Mouse (Mus musculus): ENCODE measurements at regions not wholly inside any gene's neighbourhood (a gene's known extent, or its start where the extent isn't known, plus 50 kb on each side); places are given as distances from the start of the nearest gene placed in this dataset.

DNA sequence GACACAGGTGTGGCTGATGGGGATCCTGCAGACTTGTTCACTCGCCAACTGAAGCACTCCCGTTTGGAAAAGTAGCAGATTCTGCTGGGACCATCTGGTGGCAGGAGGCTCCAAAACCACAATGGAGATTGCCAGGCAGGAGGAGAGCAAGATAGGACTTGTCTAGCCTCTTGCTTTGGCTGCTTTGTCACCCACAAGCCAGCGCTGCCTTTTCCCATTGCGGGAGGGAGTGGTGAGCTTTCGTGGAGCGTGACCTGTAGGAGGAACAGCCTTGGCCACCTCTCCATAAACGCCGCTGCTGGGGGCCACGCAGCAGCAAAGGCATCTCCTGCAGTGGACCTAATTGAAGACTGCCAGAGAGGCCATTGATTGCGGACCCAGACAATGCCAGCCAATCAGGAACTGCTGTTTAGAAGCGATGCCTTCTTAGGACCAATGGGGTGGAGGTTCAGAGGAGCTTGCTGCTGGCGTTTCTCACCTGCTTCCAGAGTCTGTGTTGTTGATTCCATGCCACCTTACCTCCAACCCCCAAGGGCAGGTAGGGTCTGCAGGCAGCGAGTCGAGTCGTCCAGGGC, 70.3 kb downstream of the Gadd45g start:
- peaks cover 49% of the 10 kb centered on the region for H3K27me3 ChIP-seq
- WGBS, result 46% methylated on average over 15 of the region's 15 CpGs
- no peak overlapping the region for H3K4me3 ChIP-seq (replicated peaks)
- no peak for ATAC-seq (ENCODE audit: insufficient number of reproducible peaks, insufficient read depth, low FRiP score, low TSS enrichment, low read depth)
- H3K9ac ChIP-seq (replicated peaks), result no peak overlapping the region
- H3K4me1 ChIP-seq (replicated peaks), result peaks cover 60% of the 10 kb centered on the region
- H3K9me3 ChIP-seq, result no peaks in the 10 kb centered on the region
- H3K4me2 ChIP-seq, result no peak overlapping the region
- H3K36me3 ChIP-seq, result no peaks in the 10 kb centered on the region
- no peak overlapping the region for H3K27ac ChIP-seq

DNA sequence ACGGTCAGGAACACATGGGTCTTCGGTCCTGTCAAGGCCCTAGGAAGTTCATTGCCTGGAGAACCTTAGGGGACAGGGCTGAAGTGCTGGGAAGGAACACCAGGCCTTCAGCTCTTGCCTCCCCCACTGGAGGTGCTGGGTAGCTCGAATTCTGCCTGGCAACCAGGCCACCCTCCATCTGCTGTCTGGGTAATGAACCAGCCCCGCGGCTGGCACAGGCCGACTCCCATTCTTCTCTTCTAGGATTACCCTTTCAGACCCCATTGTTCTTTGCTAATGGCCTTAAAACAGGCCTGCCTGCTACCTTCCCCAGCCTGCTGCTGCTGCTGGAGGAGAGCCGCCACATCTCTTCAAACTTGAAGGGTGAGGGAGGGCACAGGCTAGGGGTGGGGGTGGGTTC, 71.2 kb downstream of the Gadd45g start:
- 55% methylated on average over 7 of the region's 7 CpGs for WGBS
- H3K4me3 ChIP-seq (replicated peaks), result no peak overlapping the region
- no peak overlapping the region for H3K27ac ChIP-seq
- H3K27me3 ChIP-seq, result peaks cover 42% of the 10 kb centered on the region
- no peak overlapping the region for H3K9ac ChIP-seq (replicated peaks)
- no peak for ATAC-seq (ENCODE audit: insufficient number of reproducible peaks, insufficient read depth, low FRiP score, low TSS enrichment, low read depth)
- no peaks in the 10 kb centered on the region for H3K9me3 ChIP-seq
- H3K4me1 ChIP-seq (replicated peaks), result peaks cover 54% of the 10 kb centered on the region
- no peak overlapping the region for H3K4me2 ChIP-seq
- H3K36me3 ChIP-seq, result no peaks in the 10 kb centered on the region

DNA sequence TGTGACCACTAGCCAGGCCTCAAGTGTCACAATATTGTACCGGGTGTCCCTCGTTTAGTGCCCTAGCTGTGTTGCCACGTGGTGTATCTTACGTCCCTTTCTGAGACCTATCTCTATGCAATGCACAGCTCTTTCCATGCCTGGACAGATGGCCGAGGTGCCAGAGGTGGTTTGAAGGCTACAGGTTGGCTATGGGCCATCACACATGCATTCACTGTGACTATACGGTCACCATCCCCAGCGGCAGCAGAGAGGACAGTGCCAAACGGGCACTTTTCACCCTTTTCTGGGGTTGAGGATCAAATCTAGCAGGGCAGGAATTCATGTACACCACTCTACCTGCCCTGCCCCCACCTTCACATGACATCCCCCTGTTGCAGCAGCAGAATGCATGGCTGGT, 71.6 kb downstream of the Gadd45g start:
- H3K4me1 ChIP-seq (replicated peaks), result peaks cover 53% of the 10 kb centered on the region
- H3K4me2 ChIP-seq, result no peak overlapping the region
- no peak overlapping the region for H3K9ac ChIP-seq (replicated peaks)
- H3K9me3 ChIP-seq, result no peaks in the 10 kb centered on the region
- H3K27ac ChIP-seq, result no peak overlapping the region
- H3K27me3 ChIP-seq, result peaks cover 42% of the 10 kb centered on the region
- H3K36me3 ChIP-seq, result no peaks in the 10 kb centered on the region
- no peak for ATAC-seq (ENCODE audit: insufficient number of reproducible peaks, insufficient read depth, low FRiP score, low TSS enrichment, low read depth)
- H3K4me3 ChIP-seq (replicated peaks), result no peak overlapping the region
- WGBS, result 53% methylated on average over 8 of the region's 8 CpGs

DNA sequence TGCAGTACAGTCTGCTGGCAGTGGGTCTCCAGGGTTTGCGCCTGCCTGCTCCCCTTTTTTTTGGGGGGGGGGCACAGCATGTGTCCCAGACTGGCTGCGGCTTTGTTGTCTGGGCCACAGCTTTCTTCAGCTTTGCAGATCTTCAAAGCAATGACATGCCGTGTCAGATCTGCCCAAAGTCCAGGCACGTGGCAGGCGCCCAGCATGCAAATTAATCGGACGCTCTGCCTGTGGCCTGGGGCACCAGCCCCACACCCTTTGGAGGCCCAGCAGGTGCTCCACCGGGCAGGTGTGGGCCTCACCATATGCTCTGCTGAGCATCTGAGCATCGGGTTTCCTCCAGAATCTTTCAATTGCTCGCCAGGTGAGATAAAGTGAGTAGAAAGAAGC, 72.3 kb downstream of the Gadd45g start:
- WGBS, result 8% methylated on average over 10 of the region's 10 CpGs
- no peak overlapping the region for H3K27ac ChIP-seq
- peak overlapping the region; percentile 19; the same call in 1 of the 2 replicates for H3K4me2 ChIP-seq
- ATAC-seq (ENCODE audit: insufficient number of reproducible peaks, insufficient read depth, low FRiP score, low TSS enrichment, low read depth), result peak; percentile 22; the same call in 1 of the 2 replicates
- H3K4me3 ChIP-seq (replicated peaks), result no peak overlapping the region
- H3K36me3 ChIP-seq, result no peaks in the 10 kb centered on the region
- H3K4me1 ChIP-seq (replicated peaks), result peaks cover 54% of the 10 kb centered on the region
- no peak overlapping the region for H3K9ac ChIP-seq (replicated peaks)
- peaks cover 42% of the 10 kb centered on the region for H3K27me3 ChIP-seq
- no peaks in the 10 kb centered on the region for H3K9me3 ChIP-seq

DNA sequence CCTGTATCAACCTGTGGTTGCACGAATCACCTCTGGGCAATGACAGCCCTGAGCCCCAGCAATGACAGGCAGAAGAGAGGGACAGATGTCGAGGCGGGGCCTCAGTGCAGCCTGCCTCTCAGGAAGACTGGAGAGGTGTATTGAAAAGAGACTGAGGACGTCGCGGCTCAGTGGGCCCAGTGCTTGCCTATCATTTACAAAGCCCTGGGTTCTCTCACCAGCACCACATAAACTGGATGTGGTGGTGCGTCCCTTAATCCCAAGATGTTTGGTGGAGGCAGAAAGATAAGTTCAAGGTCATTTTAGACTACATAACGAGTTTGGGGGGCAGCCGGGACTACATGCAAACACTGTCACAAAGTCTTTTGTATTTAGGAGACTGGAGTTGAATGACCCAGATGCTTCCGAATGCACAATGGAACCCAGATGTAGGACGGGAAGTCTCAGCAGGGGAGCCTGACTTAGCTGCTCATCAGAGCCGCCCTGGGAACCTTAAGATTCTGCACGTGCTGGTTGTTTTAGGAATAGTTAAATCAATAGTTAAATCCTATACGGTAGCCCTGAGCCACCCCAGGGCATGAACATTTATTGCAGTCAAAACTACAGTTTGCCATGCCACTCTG, 72.8 kb downstream of the Gadd45g start:
- no peaks in the 10 kb centered on the region for H3K36me3 ChIP-seq
- no peak for ATAC-seq (ENCODE audit: insufficient number of reproducible peaks, insufficient read depth, low FRiP score, low TSS enrichment, low read depth)
- H3K9ac ChIP-seq (replicated peaks), result no peak overlapping the region
- peak overlapping the region; percentile 19; the same call in 1 of the 2 replicates for H3K4me2 ChIP-seq
- H3K9me3 ChIP-seq, result no peaks in the 10 kb centered on the region
- H3K4me1 ChIP-seq (replicated peaks), result peaks cover 59% of the 10 kb centered on the region
- 12% methylated on average over 14 of the region's 14 CpGs for WGBS
- H3K4me3 ChIP-seq (replicated peaks), result no peak overlapping the region
- peak overlapping the region; percentile 82; the same call in 1 of the 2 replicates for H3K27ac ChIP-seq
- peaks cover 42% of the 10 kb centered on the region for H3K27me3 ChIP-seq

DNA sequence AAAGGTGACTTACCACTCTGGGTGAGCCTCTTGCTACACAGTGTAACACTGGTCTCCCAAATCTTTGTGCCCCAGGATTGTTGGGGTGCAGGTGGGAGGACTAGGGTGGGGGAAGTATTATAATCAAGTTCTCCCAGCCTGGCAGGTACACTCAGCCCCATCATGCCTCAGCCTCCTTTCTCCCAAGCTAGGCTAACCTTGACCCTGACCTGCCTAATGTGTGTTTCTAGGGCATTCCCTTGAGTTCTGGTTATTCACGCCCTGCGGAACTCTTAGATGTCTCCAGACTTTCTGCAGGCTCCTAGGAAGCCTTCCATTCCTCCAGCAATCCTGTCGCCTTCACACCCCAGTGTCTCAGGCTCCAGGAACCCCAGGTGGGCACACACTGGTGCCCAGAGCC, 73.5 kb downstream of the Gadd45g start:
- H3K27me3 ChIP-seq, result peaks cover 40% of the 10 kb centered on the region
- no peak overlapping the region for H3K9ac ChIP-seq (replicated peaks)
- H3K9me3 ChIP-seq, result no peaks in the 10 kb centered on the region
- H3K36me3 ChIP-seq, result no peaks in the 10 kb centered on the region
- WGBS, result 35% methylated on average over 3 of the region's 3 CpGs
- peak overlapping the region; percentile 82 for H3K27ac ChIP-seq
- peak overlapping the region; percentile 39; the same call in 1 of the 2 replicates for H3K4me2 ChIP-seq
- H3K4me1 ChIP-seq (replicated peaks), result peaks cover 61% of the 10 kb centered on the region
- 0 out of 2 replicates have a peak, but pooled peaks have one; percentile 11 for ATAC-seq (ENCODE audit: insufficient number of reproducible peaks, insufficient read depth, low FRiP score, low TSS enrichment, low read depth)
- H3K4me3 ChIP-seq (replicated peaks), result no peak overlapping the region

DNA sequence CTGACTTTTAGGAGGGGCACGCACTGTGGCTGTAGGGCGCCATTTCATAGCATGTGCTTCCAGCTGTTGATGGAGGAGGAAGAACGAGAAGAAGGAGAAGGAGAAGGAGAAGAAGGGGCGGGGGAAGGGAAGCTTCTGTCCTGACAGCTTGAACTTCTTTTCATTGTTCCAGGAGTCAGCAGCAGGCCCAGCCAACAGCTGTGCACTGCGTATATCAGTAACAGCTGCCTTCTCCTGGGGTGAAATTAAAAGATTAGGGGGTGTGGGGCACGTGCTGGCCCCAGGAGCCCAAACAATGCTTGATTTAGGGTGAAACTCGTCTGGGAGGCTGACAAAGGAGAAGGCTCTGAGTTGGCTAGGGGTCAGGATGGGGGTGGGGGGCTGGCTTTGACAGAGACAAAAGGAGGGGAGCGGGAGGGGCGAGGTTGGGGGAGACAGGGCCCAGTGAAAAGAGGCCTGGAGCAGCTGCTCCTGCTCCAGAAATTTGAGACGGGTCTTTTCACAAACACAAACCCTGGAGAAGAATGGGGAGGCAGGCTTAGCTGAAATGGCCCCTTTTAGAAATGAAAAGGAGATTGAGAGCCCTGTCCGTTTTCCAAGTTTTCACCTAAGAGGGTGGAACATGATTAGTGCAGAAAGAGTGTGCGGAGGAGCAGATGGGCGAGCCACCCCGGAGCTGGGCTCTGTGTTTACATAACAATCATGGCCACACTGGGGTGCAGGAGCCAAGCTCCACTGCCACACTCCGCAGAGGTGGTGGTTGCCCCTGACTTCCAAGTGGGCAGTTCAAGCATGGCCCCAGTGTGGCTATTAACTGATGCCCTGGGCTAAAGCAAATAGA, 74.3 kb downstream of the Gadd45g start:
- H3K9me3 ChIP-seq, result no peaks in the 10 kb centered on the region
- peak overlapping the region; percentile 39 for H3K4me2 ChIP-seq
- H3K4me1 ChIP-seq (replicated peaks), result peaks cover 61% of the 10 kb centered on the region
- no peak overlapping the region; the same call in 1 of the 2 replicates for H3K9ac ChIP-seq (replicated peaks)
- no peak overlapping the region for H3K4me3 ChIP-seq (replicated peaks)
- H3K27me3 ChIP-seq, result peaks cover 33% of the 10 kb centered on the region
- ATAC-seq (ENCODE audit: insufficient number of reproducible peaks, insufficient read depth, low FRiP score, low TSS enrichment, low read depth), result peak; percentile 49
- no peaks in the 10 kb centered on the region for H3K36me3 ChIP-seq
- peak overlapping the region; percentile 82 for H3K27ac ChIP-seq
- 5% methylated on average over 15 of the region's 15 CpGs for WGBS

DNA sequence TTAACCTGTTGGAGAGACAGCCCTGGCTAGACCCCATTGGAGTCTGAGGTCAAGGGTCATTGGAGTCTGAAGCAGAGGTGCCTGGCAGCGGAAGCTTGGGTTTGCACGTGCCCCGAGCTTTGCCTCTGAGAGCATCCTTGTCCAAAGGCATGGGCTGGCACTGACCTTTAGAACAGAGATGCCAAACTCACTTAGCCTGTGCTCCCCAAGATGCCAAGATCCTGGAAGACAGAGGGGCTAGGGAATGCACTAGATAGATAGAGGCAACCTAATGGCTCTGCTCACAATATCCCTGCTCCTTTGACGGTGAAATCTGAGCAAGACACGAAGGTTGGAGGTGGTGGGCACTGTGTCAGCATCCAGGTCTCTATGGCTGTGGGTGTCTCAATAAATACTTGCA, 75.1 kb downstream of the Gadd45g start:
- no peak overlapping the region for H3K4me3 ChIP-seq (replicated peaks)
- H3K4me2 ChIP-seq, result peak overlapping the region; percentile 39; the same call in 1 of the 2 replicates
- peaks cover 31% of the 10 kb centered on the region for H3K27me3 ChIP-seq
- no peak for ATAC-seq (ENCODE audit: insufficient number of reproducible peaks, insufficient read depth, low FRiP score, low TSS enrichment, low read depth)
- WGBS, result 51% methylated on average over 5 of the region's 5 CpGs
- no peaks in the 10 kb centered on the region for H3K36me3 ChIP-seq
- no peaks in the 10 kb centered on the region for H3K9me3 ChIP-seq
- H3K9ac ChIP-seq (replicated peaks), result no peak overlapping the region
- H3K4me1 ChIP-seq (replicated peaks), result peaks cover 61% of the 10 kb centered on the region
- peak overlapping the region; percentile 82 for H3K27ac ChIP-seq

DNA sequence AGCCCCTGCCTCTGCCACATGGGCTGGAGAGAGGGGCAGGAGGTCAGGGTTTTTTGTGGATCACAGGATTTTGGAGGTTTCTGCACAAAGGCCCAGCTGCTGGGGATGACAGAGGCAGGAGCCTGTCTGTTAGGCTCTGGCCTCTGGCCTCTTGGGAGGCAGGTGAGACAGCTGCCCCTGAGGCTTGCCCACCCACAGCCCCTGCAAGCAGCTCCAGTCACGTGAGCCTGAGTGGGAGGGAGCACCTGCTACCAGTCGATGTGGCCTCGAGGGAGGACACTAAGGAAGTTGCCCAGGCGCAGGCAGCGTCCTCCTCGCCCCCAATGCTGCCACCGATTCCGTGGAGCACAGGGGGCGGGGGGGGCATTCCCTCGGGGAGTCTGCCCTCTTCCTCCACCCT, 80.3 kb downstream of the Gadd45g start:
- Histone ChIP-seq H3K4me1 (replicated peaks) (peaks cover 24% of the 10 kb centered on the region), H3K9me3 (no peaks in the 10 kb centered on the region), H3K27me3 (no peaks in the 10 kb centered on the region), H3K4me2 (no peak overlapping the region), H3K9ac (replicated peaks) (no peak overlapping the region), H3K36me3 (no peaks in the 10 kb centered on the region), H3K4me3 (replicated peaks) (no peak overlapping the region), H3K27ac (no peak overlapping the region)
- no peak for ATAC-seq (ENCODE audit: insufficient number of reproducible peaks, insufficient read depth, low FRiP score, low TSS enrichment, low read depth)
- 53% methylated on average over 10 of the region's 10 CpGs for WGBS

DNA sequence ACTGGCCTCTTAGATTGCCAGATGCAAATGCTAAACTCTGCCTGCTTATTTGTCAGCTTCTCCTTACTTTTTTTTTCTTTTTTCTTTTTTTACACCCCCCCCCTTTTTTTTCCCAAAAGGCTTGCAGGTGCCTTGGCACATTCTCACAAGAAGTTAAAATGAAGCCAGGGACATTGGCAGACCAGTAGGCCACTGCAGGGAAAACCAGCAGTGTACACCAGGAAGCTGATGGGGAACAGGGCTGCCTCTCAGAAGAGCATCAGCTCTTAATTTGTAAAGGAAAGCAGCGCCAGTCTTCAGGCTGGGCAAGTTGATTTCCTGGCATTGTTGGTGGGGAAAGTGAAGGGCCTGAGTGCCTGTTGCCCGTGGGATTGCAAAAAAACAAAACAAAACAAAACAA, 83.3 kb downstream of the Gadd45g start:
- Histone ChIP-seq H3K27me3 (no peaks in the 10 kb centered on the region), H3K4me1 (replicated peaks) (peaks cover 13% of the 10 kb centered on the region)

DNA sequence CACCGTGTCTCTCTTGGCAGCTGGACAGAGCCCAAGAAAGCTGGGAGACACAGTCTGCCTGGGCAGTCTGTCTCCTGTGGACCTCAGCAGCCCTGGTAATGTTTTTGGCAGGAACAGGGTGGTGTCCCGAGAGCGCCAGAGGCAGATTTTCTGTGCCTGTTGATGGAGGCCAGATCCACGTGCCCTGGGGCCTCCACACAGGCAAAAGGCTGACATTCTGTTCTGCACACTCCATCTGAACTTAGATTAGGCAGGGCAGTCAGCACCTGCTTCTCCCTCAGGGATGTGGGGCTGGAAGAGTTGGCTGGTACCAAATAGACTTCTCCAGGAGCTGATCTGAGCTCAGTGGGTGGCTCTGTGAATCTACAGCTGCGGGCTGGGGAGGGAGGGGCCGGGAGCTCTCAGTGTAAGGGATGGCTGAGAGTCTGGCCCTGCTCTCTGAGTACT, 83.8 kb downstream of the Gadd45g start:
- no peak for ATAC-seq (ENCODE audit: insufficient number of reproducible peaks, insufficient read depth, low FRiP score, low TSS enrichment, low read depth)
- Histone ChIP-seq H3K9ac (replicated peaks) (no peak overlapping the region), H3K27ac (no peak overlapping the region), H3K9me3 (no peaks in the 10 kb centered on the region), H3K4me1 (replicated peaks) (peaks cover 13% of the 10 kb centered on the region), H3K27me3 (no peaks in the 10 kb centered on the region), H3K36me3 (no peaks in the 10 kb centered on the region), H3K4me3 (replicated peaks) (no peak overlapping the region), H3K4me2 (no peak overlapping the region)
- 35% methylated on average over 6 of the region's 6 CpGs for WGBS

More for the DNA sequence above, 83.3 kb downstream of the Gadd45g start:
- Histone ChIP-seq H3K27ac (no peak overlapping the region), H3K4me3 (replicated peaks) (no peak overlapping the region), H3K36me3 (no peaks in the 10 kb centered on the region), H3K9me3 (no peaks in the 10 kb centered on the region), H3K4me2 (no peak overlapping the region), H3K9ac (replicated peaks) (no peak overlapping the region)
- no peak for ATAC-seq (ENCODE audit: insufficient number of reproducible peaks, insufficient read depth, low FRiP score, low TSS enrichment, low read depth)
- 58% methylated on average over 2 of the region's 2 CpGs for WGBS

Data from limb, embryonic 12.5 days (tissue).